10 mouse cellular contexts compared by ENCODE assay signal in genomic region chr5:131749211-131749610, GRCm38 (mm10).
DNase-seq lines count a peak whose midpoint lies in the region; ATAC-seq and TF ChIP-seq lines count a peak whose summit lies in the region.
"Had no signal": no experiment of that assay in that cellular context is flagged by ENCODE, and none has a peak within 500 bp of the region (broad histone marks: within the 10 kb centered on the region; RNA-seq: fewer than 3 reads in every experiment).

No protein-coding gene starts in this region.

- H3K27ac ChIP-seq in heart, postnatal 0 days (ENCODE audit: low read depth) = peak overlapping the region; percentile 70; the same call in 1 of the 2 replicates
- peak overlapping the region; percentile 49; the same call in 1 of the 2 replicates for H3K27ac ChIP-seq in lung, embryonic 15.5 days
- peak overlapping the region; percentile 70 for H3K27ac ChIP-seq in midbrain, embryonic 15.5 days

- H3K9me3 ChIP-seq in heart, postnatal 0 days (replicated peaks; ENCODE audit: control insufficient read depth, low read length) = no peaks in the 10 kb centered on the region
- H3K9me3 ChIP-seq in lung, embryonic 15.5 days = no peaks in the 10 kb centered on the region
- no peaks in the 10 kb centered on the region for H3K9me3 ChIP-seq in midbrain, embryonic 15.5 days

- H3K9ac ChIP-seq in heart, postnatal 0 days (replicated peaks; ENCODE audit: low read depth, low read length) = no peak overlapping the region
- no peak overlapping the region for H3K9ac ChIP-seq in lung, embryonic 15.5 days
- no peak overlapping the region for H3K9ac ChIP-seq in midbrain, embryonic 15.5 days

- ATAC-seq in heart, postnatal 0 days (ENCODE audit: insufficient read depth, low read depth) = no peak
- ATAC-seq in lung, embryonic 15.5 days (ENCODE audit: borderline replicate concordance, extremely low read depth, low FRiP score, low TSS enrichment) = no peak
- no peak for ATAC-seq in midbrain, embryonic 15.5 days (replicated peaks)

- H3K27me3 ChIP-seq in heart, postnatal 0 days (ENCODE audit: control insufficient read depth, insufficient read depth, low read length) = no peaks in the 10 kb centered on the region
- H3K27me3 ChIP-seq in lung, embryonic 15.5 days = no peaks in the 10 kb centered on the region
- no peaks in the 10 kb centered on the region for H3K27me3 ChIP-seq in midbrain, embryonic 15.5 days (replicated peaks)

- TF ChIP-seq CTCF in heart, postnatal 0 days (IDR thresholded peaks at IDR 0.05; ENCODE audit: low read depth) = no peak

- 0 out of 2 replicates have a peak, but pooled peaks cover 5% of the 10 kb centered on the region for H3K4me1 ChIP-seq in heart, postnatal 0 days (ENCODE audit: control insufficient read depth, insufficient read depth)
- peaks cover 18% of the 10 kb centered on the region for H3K4me1 ChIP-seq in lung, embryonic 15.5 days
- peaks cover 14% of the 10 kb centered on the region; the same call in 1 of the 2 replicates for H3K4me1 ChIP-seq in midbrain, embryonic 15.5 days

- H3K36me3 ChIP-seq in heart, postnatal 0 days (replicated peaks; ENCODE audit: control insufficient read depth, insufficient read depth, low read length) = no peaks in the 10 kb centered on the region
- H3K36me3 ChIP-seq in lung, embryonic 15.5 days = no peaks in the 10 kb centered on the region
- no peaks in the 10 kb centered on the region for H3K36me3 ChIP-seq in midbrain, embryonic 15.5 days (replicated peaks)

- WGBS in heart, postnatal 0 days = 39% methylated on average over 6 of the region's 6 CpGs
- 18% methylated on average over 6 of the region's 6 CpGs for WGBS in lung, embryonic 15.5 days
- WGBS in midbrain, embryonic 15.5 days = 22% methylated on average over 6 of the region's 6 CpGs

- TF ChIP-seq EP300 in heart, postnatal 0 days (IDR thresholded peaks at IDR 0.05; ENCODE audit: low read depth) = no peak

- intact Hi-C loops in heart, postnatal 14 days (cut with DNase I) = no loop called here
- intact Hi-C loops in left cerebral cortex, postnatal 25 days (cut with DNase I) = no loop called here

- H3K4me2 ChIP-seq in heart, postnatal 0 days (ENCODE audit: low read depth, low read length) = no peak overlapping the region
- H3K4me2 ChIP-seq in lung, embryonic 15.5 days = no peak overlapping the region
- no peak overlapping the region for H3K4me2 ChIP-seq in midbrain, embryonic 15.5 days

- no peak overlapping the region for H3K4me3 ChIP-seq in heart, postnatal 0 days (ENCODE audit: low read depth, low read length)
- H3K4me3 ChIP-seq in lung, embryonic 15.5 days = no peak overlapping the region
- no peak overlapping the region for H3K4me3 ChIP-seq in midbrain, embryonic 15.5 days

- no peak for DNase-seq in heart, postnatal 0 days (ENCODE audit: low spot score)
- DNase-seq in heart, postnatal 14 days = no peak
- DNase-seq in lung, adult 18-20 months = no peak
- peak; percentile 27 for DNase-seq in adrenal gland, postnatal 25 days
- no peak for DNase-seq in left cerebral cortex, postnatal 25 days (ENCODE audit: low spot score in 2 of 2)
- no peak for DNase-seq in liver
- DNase-seq: cerebellum, adult 8-10 months; gastrocnemius, postnatal 10 days had no signal
